Mouse (Mus musculus): ENCODE results near the gene Arrb1. TPM values are rescaled to one million over a fixed set of nuclear protein-coding genes. Genes with fewer than 3 reads are reported as not detected.

The Arrb1 gene
- polyA plus RNA-seq, 1 experiment from 2014 or later, result 14.5 TPM

DNA sequence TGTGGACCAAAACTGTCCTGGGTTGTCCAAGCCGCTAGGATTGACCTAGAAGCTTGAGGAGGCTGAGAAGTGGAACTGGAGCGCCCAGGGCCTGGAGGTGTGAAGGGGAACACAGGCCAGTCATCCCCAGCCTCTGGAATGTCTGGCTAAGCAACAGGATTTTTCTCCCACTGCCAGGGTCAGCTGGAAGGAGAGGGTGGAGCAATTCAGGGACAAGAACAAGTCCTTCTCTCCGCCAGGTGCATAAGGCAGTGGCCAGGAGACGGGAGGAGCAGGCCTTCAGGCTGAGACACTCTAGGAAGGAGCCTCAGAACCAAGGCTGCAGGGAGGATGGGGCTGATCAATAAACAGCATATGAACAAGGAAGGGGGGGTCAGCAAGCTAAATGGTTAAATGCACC lies 3.2 kb downstream of the Arrb1 start:
- H3K27me3 ChIP-seq (replicated peaks), result no peaks in the 10 kb centered on the region
- H3K36me3 ChIP-seq, result no peaks in the 10 kb centered on the region
- H3K4me2 ChIP-seq, result no peak overlapping the region
- ATAC-seq (ENCODE audit: insufficient number of reproducible peaks, low FRiP score), result no peak
- H3K27ac ChIP-seq (ENCODE audit: poor library complexity, severe bottlenecking), result peak overlapping the region; percentile 25; the same call in 1 of the 2 replicates
- H3K4me1 ChIP-seq (replicated peaks), result peaks cover 65% of the 10 kb centered on the region
- 67% methylated on average over 4 of the region's 4 CpGs for WGBS
- no peak overlapping the region for H3K4me3 ChIP-seq
- no peaks in the 10 kb centered on the region for H3K9me3 ChIP-seq (replicated peaks)
- no peak overlapping the region for H3K9ac ChIP-seq

DNA sequence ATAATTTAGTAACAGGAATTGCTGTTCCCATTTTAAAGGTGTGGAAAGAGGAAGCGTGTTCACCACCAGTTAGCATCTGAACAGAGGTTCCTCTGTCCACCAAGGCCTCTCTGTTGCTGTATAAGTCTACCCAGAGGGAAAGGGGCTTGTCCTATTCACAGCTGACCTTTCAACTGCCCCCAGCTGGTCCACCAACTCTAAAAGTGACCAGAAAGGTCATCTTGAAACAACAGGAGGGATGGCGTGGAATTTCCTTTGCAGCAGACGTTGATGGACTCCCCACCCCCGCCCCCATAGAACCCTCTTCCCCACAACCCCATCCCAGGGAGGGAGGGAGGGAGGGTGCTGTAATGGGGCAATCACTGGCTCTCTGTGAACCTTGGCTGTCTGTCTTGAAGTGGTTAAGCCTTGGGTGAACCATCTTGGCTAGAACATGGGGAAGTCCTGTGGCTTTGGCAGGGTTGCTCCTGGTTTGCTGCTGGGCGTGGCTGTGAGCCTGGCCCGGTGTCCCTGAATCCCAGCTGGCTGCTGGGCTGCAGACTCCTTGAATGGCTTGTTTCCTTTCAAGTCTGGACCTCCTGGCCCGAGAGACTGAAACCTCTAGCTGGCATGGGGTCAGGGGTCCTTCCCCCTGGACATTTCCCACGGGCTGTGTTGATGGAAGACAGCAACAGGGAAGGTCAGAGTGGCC lies 4.1 kb downstream of the Arrb1 start:
- H3K4me2 ChIP-seq, result peak overlapping the region; percentile 41; the same call in 1 of the 2 replicates
- no peak for ATAC-seq (ENCODE audit: insufficient number of reproducible peaks, low FRiP score)
- no peaks in the 10 kb centered on the region for H3K36me3 ChIP-seq
- H3K4me3 ChIP-seq, result no peak overlapping the region
- peaks cover 67% of the 10 kb centered on the region for H3K4me1 ChIP-seq (replicated peaks)
- H3K27ac ChIP-seq (ENCODE audit: poor library complexity, severe bottlenecking), result peak overlapping the region; percentile 37; the same call in 1 of the 2 replicates
- no peaks in the 10 kb centered on the region for H3K27me3 ChIP-seq (replicated peaks)
- 23% methylated on average over 8 of the region's 8 CpGs for WGBS
- H3K9me3 ChIP-seq (replicated peaks), result no peaks in the 10 kb centered on the region
- H3K9ac ChIP-seq, result peak overlapping the region; percentile 31; the same call in 1 of the 2 replicates

DNA sequence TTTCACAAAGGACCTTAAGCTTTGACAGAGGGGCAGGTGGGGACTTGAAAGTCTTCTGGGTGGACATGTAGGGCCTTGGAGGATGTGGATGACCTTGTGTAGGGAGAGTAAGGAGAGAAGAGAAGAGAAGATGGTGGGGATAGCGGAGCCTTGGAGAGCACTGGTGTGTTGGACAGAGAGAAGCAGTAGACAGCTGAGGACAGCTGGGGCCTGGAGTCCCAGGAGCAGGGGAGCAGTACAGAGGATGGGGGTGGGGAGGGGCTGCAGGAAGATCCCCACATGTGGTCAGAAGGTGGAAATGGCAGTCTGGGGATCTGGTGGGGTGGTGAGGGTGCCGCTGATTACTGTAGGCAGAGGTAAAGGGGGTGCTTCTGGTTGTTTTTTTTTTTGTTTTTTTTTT lies 4.8 kb downstream of the Arrb1 start:
- 79% methylated on average over 2 of the region's 2 CpGs for WGBS
- ATAC-seq (ENCODE audit: insufficient number of reproducible peaks, low FRiP score), result no peak
- Histone ChIP-seq H3K4me1 (replicated peaks) (peaks cover 69% of the 10 kb centered on the region), H3K27me3 (replicated peaks) (no peaks in the 10 kb centered on the region), H3K4me3 (no peak overlapping the region), H3K9ac (no peak overlapping the region), H3K4me2 (peak overlapping the region; percentile 41; the same call in 1 of the 2 replicates), H3K27ac (ENCODE audit: poor library complexity, severe bottlenecking) (no peak overlapping the region), H3K36me3 (no peaks in the 10 kb centered on the region), H3K9me3 (replicated peaks) (no peaks in the 10 kb centered on the region)

DNA sequence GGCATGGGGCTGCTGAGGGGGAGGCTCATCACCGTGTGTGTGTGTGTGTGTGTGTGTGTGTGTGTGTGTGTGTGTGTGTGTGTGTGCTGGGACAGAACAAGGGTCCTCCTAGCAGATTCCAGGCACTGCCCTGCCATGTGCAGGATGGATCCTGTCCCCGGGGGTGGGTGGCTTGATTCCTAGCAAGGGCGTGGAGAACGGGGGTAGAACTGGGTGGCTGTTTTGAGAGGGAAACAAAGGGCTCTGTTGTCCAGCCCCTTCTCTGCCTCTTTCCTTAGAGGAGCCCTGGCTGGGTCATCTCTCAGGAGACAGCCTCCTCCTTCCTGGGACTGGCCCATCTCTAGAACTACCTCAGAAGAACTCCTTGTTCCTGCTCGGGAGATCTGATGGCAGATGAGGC lies 5.9 kb downstream of the Arrb1 start:
- 47% methylated on average over 5 of the region's 5 CpGs for WGBS
- ATAC-seq (ENCODE audit: insufficient number of reproducible peaks, low FRiP score), result no peak
- Histone ChIP-seq H3K4me2 (no peak overlapping the region), H3K9me3 (replicated peaks) (no peaks in the 10 kb centered on the region), H3K27me3 (replicated peaks) (no peaks in the 10 kb centered on the region), H3K4me1 (replicated peaks) (peaks cover 75% of the 10 kb centered on the region), H3K4me3 (no peak overlapping the region), H3K9ac (no peak overlapping the region), H3K36me3 (no peaks in the 10 kb centered on the region), H3K27ac (ENCODE audit: poor library complexity, severe bottlenecking) (no peak overlapping the region)

DNA sequence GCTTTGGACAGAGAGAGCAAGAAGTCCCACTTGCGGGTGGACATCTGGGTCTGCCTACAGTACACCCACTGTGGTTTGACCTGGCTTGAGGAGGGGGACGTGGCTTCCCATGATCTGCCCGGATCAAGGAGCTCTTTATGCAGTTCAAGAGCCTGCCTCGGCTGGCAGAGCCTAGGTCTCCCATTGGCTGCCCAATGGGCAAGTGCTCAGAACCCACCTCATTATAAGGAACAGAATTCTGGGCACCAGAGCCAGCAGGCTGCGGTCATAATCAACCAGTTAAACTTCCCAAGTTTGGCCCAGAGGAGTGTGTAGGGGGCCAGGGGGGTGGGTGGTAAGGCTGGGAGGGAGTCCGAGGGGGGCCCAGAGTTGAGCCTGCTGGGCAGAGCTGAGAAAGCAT lies 9.0 kb downstream of the Arrb1 start:
- H3K9me3 ChIP-seq (replicated peaks), result no peaks in the 10 kb centered on the region
- H3K27me3 ChIP-seq (replicated peaks), result no peaks in the 10 kb centered on the region
- 69% methylated on average over 6 of the region's 6 CpGs for WGBS
- H3K36me3 ChIP-seq, result no peaks in the 10 kb centered on the region
- H3K4me1 ChIP-seq (replicated peaks), result peaks cover 72% of the 10 kb centered on the region
- no peak overlapping the region for H3K4me2 ChIP-seq
- H3K4me3 ChIP-seq, result no peak overlapping the region
- H3K27ac ChIP-seq (ENCODE audit: poor library complexity, severe bottlenecking), result no peak overlapping the region
- no peak for ATAC-seq (ENCODE audit: insufficient number of reproducible peaks, low FRiP score)
- 0 out of 2 replicates have a peak overlapping the region, but pooled peaks have one; percentile 16 for H3K9ac ChIP-seq

DNA sequence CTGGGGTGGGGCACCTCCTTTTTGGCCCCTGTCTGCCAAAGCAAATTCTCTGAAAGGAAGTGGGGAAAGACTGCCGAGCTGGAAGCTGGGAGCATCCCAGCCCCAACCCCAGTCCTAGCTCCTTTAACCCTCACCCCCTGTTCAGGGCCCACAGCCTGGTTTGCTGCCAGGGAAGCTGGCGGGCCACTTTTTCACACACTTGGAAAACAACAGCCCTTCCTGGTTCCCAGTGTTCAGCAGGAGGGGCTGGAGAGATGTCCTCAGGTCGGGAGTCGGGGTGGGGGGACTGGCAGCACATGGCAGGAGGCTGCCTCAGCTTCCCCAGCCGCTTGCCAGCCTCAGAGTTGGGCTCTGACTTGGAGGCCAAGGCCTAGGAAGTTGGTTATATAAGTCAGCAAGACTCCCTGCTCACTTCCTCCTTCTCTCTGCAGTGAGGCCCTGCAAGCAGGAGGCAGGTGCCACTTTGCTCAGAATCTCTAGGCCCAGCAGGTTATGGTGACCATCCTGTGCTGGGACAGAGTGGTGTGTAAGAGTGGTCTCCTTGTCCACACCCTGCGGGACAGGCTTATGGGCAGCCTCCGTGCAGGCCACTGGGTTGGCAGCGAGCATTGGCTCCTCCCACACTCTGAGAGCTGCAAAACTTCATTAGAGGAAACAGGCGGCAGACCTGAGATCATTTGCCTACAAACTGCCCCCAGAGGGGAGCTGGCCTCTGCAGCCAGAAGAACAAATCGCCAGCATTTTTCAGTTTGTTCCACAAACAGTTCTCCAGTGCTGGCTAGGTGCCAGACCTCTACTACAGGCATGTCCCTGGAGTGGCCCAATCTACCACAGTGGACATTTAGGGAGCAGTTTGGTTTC lies 10.8 kb downstream of the Arrb1 start:
- Histone ChIP-seq H3K4me3 (no peak overlapping the region), H3K27ac (ENCODE audit: poor library complexity, severe bottlenecking) (peak overlapping the region; percentile 92), H3K9ac (peak overlapping the region; percentile 47), H3K36me3 (peaks cover 14% of the 10 kb centered on the region), H3K4me1 (replicated peaks) (peaks cover 59% of the 10 kb centered on the region), H3K4me2 (0 out of 2 replicates have a peak overlapping the region, but pooled peaks have one; percentile 13), H3K27me3 (replicated peaks) (no peaks in the 10 kb centered on the region), H3K9me3 (replicated peaks) (peaks cover 6% of the 10 kb centered on the region; the same call in 1 of the 2 replicates)
- 28% methylated on average over 10 of the region's 10 CpGs for WGBS
- peak; percentile 70 for ATAC-seq (ENCODE audit: insufficient number of reproducible peaks, low FRiP score)

DNA sequence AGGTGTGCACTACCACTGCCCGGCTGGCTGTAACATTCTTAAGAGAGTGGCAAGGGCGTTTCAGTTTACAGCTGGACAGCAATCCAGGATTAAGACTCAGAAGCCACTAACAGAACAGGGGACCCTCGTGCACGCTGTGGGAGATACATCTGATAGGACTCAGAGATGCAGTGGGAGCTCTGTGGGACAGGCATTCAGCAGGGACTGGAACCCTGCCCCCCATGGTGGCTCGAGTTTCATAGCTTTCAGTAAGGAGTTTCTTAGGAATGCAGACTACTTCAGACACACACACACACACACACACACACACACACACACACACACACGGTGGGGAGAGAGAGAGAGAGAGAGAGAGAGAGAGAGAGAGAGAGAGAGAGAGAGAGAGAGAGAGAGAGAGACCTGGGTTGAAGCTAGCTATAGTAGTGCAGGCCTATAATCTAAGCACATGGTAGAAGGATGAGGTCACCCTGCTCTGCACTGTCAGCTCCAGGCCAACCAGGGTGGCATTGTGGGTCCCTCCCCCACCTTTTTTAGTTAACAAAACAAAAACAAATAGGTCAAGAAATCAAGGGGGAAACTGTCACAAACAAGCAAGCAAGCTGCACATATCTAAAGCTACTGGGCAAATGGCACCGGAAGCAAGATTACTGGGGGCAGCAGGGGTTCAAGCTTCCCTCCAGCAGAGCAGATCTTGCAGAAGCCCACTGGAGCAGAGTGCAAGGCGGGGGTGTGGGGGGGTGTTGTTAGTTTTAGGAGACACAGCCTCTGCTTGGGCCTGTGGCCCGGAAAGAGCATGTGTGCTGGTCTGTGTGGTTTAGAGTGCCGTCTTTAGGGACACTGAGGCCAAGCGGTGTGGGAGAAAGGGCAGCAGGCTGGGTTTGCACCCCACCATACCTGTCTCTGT lies 12.6 kb downstream of the Arrb1 start:
- peak overlapping the region; percentile 13 for H3K4me2 ChIP-seq
- peaks cover 21% of the 10 kb centered on the region for H3K36me3 ChIP-seq
- WGBS, result 35% methylated on average over 10 of the region's 11 CpGs
- peaks cover 6% of the 10 kb centered on the region; the same call in 1 of the 2 replicates for H3K9me3 ChIP-seq (replicated peaks)
- no peak overlapping the region for H3K4me3 ChIP-seq
- H3K27me3 ChIP-seq (replicated peaks), result no peaks in the 10 kb centered on the region
- ATAC-seq (ENCODE audit: insufficient number of reproducible peaks, low FRiP score), result 0 out of 2 replicates have a peak, but pooled peaks have one; percentile 51
- peak overlapping the region; percentile 41 for H3K9ac ChIP-seq
- H3K27ac ChIP-seq (ENCODE audit: poor library complexity, severe bottlenecking), result peak overlapping the region; percentile 78
- peaks cover 62% of the 10 kb centered on the region for H3K4me1 ChIP-seq (replicated peaks)

DNA sequence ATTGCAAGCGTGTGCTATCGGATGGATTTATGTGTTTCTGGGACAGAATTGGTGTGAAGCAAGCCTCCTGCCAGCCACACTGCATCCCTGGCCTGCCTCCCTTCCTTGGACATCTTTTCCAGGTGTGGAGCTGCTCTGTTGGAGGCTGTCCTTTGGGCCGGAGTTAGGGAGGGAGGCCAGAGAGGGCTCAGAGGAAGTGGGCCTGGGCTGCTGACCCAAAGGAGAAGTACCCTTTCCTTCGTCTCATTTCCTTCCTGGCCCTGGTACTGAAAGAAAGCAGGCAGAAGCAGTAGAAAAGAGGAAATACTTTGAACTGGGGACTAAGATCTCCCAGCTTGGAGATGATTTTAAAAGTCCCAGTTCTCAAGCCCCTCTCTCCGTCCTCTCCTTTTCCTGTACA lies 14.4 kb downstream of the Arrb1 start:
- no peak overlapping the region for H3K27ac ChIP-seq (ENCODE audit: poor library complexity, severe bottlenecking)

DNA sequence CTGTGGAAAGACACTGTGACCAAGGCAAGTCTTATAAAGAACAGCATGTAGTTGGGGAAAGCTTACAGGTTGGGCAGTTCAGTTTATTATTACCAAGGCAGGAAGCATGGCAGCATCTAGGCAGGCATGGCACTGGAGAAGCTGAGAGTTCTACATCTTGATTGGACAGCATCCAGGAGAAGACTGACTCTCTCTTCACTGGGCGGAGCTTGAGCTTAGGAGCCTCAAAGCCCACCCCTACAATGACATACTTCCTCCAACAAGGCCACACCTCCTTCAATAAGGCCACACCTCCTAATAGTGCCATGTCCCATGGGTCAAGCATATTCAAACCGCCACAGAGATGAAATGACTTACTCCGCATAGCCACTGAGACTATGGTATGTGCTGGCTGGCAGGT lies 16.4 kb downstream of the Arrb1 start:
- no peak overlapping the region for H3K27ac ChIP-seq (ENCODE audit: poor library complexity, severe bottlenecking)

More for the DNA sequence above, 14.4 kb downstream of the Arrb1 start:
- WGBS, result 84% methylated on average over 5 of the region's 5 CpGs
- Histone ChIP-seq H3K4me3 (no peak overlapping the region), H3K9ac (no peak overlapping the region), H3K36me3 (peaks cover 21% of the 10 kb centered on the region), H3K27me3 (replicated peaks) (no peaks in the 10 kb centered on the region), H3K4me1 (replicated peaks) (peaks cover 71% of the 10 kb centered on the region), H3K9me3 (replicated peaks) (peaks cover 6% of the 10 kb centered on the region; the same call in 1 of the 2 replicates), H3K4me2 (no peak overlapping the region)
- no peak for ATAC-seq (ENCODE audit: insufficient number of reproducible peaks, low FRiP score)

DNA sequence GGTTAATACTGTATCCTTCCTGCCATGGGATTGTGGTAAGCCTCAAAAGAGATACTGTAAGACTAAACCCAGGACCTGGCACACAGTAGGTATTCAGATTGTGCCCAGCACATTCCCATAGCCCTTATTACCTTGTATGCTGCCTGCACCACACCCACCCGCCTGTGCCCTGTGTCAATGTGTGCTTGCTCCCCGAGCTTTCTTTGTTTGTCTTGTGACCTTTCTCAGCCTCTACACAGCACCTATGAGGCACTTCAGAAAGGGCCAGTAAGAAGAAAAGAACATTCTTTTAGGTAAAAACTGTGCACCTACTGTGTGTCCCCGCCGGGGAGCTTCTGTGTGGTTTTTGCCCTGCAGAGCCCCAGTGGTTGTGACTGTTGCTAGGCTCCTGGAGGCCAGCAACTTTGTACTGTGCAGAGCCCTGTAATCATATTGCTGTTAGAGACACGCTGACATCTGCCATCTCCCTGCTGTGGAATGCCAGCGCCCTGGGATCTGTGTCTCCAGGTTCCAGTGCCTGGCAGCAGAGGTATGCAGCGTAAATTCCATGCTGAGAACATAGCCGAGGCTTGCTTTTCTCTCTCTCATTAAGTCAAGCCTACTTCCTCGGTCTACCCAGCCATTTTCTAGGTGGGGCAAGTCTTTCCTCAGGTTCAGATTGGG lies 18.1 kb downstream of the Arrb1 start:
- no peaks in the 10 kb centered on the region for H3K27me3 ChIP-seq (replicated peaks)
- H3K36me3 ChIP-seq, result peaks cover 21% of the 10 kb centered on the region
- peaks cover 6% of the 10 kb centered on the region; the same call in 1 of the 2 replicates for H3K9me3 ChIP-seq (replicated peaks)
- H3K4me1 ChIP-seq (replicated peaks), result peaks cover 41% of the 10 kb centered on the region
- H3K9ac ChIP-seq, result no peak overlapping the region
- H3K4me2 ChIP-seq, result peak overlapping the region; percentile 32
- 0 out of 2 replicates have a peak, but pooled peaks have one; percentile 48 for ATAC-seq (ENCODE audit: insufficient number of reproducible peaks, low FRiP score)
- WGBS, result 30% methylated on average over 9 of the region's 9 CpGs
- H3K4me3 ChIP-seq, result no peak overlapping the region
- peak overlapping the region; percentile 61 for H3K27ac ChIP-seq (ENCODE audit: poor library complexity, severe bottlenecking)

More for the DNA sequence above, 16.4 kb downstream of the Arrb1 start:
- Histone ChIP-seq H3K4me1 (replicated peaks) (peaks cover 59% of the 10 kb centered on the region), H3K9me3 (replicated peaks) (peaks cover 6% of the 10 kb centered on the region; the same call in 1 of the 2 replicates), H3K4me2 (no peak overlapping the region), H3K27me3 (replicated peaks) (no peaks in the 10 kb centered on the region), H3K36me3 (peaks cover 21% of the 10 kb centered on the region), H3K9ac (no peak overlapping the region), H3K4me3 (no peak overlapping the region)
- ATAC-seq (ENCODE audit: insufficient number of reproducible peaks, low FRiP score), result no peak
- WGBS, result 93% methylated on average over 3 of the region's 3 CpGs
